Mouse (Mus musculus): Measurements from ENCODE around the gene Elf5.

The Elf5 gene

DNA sequence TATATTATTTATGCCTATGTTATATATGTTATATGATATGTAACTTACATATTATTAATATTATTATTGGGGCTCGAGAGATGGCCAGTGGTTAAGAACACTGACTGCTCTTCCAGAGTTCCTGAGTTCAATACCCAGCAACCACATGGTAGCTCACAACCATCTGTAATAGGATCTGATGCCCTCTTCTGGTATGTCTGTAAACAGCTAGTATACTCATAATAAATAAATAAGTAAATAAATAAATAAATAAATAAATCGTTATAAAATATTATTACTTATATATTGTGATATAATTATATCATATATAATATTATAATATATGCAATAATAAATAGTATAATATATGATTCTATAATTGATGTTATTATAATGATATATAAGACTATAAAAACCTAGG, 64.7 kb downstream of the Elf5 start:
- no peak for DNase-seq (ENCODE audit: low spot score in 2 of 2)

DNA sequence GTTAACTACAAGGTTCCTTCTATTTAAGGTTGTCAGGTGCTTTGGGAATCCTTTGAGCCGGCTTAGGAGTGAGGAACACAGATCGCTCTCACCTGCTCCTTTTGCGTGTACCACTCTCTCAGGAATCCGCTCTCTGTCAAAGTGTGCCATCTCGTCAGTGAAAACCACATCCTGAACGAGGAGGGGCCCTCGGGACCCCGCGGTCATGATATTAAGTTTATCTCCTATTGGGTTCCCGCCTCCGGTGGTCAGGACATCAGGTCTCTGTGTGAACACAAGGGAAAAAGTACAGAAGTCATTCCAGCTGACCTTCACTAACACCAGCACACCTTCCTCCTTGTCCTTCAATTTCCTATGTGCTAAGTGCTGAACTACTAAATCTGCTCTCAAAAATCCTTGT, 65.2 kb downstream of the Elf5 start:
- DNase-seq (ENCODE audit: low spot score in 2 of 2), result no peak

DNA sequence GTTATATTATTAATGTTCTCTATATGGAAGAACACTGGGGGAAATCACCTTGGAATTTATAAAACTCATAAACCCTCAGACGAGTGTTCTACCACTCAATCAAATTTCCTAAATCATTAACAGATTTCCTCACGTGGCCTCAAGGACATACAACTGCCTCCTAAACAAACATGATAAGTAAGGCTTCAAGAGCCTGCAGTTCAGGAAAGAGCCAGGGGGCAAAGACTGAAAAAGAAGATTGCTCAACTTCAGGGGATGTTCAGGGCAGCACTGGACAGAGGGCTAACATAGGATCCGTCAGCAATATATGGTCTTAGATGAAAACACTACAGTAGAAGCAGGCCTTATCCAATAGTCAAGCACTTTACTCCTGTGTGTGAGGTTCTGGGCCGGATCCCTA, 66.0 kb downstream of the Elf5 start:
- no peak for DNase-seq (ENCODE audit: low spot score in 2 of 2)

DNA sequence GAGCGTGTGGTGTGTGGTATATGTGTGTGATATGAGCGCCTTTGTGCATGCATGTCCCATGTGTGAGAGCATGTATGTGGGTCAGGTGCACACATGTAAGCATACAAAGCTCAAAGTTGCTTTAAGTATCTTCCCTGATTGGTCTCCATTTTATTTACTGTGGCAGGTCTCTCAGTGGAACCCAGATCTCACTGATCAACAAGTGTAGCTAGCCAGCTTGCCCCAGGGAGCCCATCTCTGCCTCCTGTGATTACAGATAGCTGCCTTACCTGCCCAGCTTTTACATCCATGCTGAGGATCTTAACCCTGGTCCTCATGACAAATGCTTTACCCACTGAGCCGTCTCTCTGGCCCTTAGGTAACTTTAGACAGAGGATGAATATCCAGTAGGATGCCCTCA, 66.8 kb downstream of the Elf5 start:
- DNase-seq (ENCODE audit: low spot score in 2 of 2), result no peak

DNA sequence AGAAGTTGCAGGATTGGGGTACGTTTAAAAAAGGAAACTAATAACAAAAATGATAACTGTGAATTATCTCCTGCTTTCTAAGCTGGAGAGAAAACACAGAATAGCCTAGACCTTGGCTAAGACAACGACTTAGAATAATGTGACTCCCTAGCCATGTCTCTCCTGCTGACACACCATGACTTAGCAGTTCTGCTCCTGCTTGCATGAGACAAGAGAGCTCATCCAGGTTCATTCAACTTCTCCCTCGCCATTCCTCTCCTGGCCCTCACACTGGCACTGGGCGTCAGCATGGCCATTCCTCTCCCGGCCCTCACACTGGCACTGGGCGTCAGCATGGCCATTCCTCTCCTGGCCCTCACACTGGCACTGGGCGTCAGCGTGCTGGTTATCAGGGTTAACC, 68.8 kb downstream of the Elf5 start:
- DNase-seq (ENCODE audit: low spot score in 2 of 2), result no peak

DNA sequence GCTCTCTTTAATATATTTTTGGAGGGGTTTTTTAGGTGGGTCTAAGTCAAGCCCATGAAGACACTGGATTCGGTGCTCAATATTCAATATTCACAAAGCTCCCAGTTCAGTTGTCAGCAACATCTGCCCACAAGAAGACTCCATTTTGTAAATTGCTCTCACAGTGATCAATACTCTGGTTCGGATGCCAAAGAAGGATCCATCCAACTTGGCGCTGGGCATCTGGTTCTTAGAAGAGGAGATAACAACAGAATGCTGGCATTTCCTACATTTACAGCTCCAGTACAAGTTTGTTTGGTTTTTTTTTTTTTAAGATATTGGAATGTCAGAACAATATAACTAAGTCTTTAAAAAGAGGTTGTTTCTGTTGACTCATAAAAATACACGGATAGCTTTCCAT, 69.4 kb downstream of the Elf5 start:
- no peak for DNase-seq (ENCODE audit: low spot score in 2 of 2)

DNA sequence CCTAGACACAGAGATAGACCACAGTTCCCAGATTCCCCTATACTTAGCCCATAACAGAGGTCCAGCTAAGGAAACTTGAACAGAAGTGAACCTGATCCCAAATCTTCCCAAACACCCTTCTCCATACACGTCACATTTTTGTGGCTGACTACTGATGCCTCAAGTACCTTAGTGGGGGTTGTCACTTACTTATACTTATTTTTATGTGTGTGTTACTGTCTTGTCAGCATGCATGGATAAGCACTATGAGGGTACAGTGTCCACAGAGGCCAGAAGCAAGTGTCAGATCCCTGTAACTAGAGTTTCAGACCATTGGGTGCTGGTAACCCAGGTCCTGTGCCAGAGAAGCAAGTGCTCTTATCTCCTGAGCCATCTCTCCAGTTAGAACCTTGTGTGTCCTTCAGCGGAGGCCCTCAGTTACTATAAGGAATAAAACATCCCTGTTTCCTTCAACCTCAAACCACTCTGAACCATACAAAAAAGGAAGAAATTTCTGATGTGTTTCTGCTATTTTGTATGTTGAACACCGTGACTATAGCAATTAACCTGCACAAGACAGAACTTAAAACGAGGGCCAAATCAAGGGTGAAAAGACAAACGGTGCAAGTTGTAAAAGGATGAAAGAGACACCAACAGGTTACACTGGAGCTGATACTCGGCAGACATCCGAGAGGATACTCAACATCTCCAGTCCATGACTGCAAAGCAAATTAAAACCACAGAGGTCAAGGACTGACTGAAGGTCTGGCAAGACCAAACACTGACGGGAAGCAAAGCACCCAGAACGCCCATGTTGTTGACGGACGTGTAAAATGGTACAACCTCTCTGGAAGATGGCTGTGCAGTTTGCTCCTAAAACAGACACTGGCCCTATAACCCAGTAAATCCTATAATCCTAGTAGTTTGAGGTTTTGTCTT, 70.1 kb downstream of the Elf5 start:
- no peak for DNase-seq (ENCODE audit: low spot score in 2 of 2)

DNA sequence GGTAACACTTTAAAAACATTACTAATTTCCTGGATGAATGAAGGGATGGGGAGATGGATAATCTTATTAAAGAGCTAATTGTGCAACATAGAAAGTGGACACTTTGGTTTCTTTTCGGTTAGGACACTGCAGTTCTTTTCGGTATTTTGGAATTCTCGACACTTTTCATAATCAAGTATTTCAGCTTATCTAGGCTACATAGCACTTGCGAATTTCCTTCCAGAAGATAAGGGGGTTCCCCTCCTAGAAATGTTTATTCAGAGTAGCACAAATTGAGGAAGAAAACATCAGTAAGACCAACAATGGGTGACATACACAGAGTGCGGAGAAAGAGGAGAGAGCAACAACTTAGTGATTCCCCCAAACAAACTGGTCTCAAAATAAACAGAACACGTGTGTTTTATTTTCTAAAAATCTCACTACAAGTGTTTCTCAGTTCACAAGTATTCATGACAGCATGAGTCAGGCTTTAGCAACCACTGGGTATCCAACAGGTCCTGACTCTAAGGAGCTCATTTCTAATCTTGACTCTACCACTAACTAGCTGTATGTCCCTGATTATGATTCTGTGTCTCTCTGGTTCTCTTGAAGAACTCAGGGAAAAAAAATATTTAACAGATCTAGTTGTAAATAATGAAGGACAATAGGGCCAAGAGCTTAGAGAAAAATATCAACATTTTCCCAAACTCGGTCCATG, 71.9 kb downstream of the Elf5 start:
- no peak for DNase-seq (ENCODE audit: low spot score in 2 of 2)

DNA sequence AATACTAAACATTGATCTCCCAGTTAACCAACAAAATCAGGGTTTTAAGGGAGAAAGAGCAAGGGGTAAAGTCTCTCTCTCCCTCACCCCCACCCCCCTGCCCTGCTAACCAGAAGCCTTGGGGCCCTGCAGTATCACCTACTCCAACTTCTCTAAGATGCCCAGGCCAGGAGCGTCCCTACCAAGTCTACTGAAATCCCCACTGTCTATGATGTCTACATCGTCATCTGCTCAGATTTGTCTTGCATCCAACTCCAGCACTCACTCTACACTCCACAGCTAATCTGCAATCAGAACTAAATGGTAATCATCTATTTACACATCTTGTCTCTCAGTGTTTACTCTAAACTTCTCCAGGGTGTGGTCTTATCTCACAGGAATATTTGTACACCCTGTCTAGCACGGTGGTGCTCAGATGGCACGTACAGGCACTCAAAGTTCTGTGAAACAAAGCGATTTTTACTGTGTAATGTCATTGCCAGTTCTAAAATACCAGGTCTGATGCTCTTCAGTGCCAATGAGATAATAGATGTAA, 72.6 kb downstream of the Elf5 start:
- no peak for DNase-seq (ENCODE audit: low spot score in 2 of 2)

DNA sequence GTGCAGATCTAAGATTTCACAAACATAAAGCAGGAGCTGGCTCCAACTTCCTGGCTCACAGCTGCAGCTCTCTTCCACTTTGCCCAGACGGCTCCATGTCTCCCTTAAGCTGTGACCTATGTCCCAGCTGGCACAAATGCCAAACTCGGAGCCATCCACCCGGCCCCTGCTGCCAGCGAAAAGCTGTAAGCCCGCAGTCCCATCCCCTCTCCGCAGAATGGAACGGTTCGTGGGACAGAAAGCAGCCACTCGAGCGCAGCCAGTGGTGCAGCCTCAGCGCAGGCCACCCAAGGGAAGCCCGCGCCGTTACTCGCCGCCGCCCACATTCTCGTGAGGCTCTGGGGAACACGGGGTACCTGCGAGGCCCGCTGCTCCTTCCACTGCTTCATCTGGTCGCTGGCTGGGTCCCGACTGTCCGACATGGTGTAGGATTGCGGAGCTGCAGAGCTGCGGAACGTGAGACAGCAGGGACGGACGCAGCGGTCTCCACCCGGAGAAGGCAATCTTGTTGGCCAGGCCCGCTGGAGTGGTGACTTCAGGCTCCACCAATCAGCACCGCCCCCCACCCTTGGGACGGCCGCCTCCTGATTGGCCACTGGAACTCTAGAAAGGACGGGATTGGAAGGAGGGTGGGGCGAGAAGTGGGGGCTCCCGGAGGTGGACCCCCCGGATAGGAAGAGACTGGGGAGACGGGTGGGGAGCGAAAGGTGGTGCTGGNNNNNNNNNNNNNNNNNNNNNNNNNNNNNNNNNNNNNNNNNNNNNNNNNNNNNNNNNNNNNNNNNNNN, 73.3 kb downstream of the Elf5 start, which contains the start of gene Cat:
TSS of gene Cat (minus strand) at position 544 of the 785 bp plus-strand sequence.
- DNase-seq (ENCODE audit: low spot score in 2 of 2), result peak; percentile 95 to 98

DNA sequence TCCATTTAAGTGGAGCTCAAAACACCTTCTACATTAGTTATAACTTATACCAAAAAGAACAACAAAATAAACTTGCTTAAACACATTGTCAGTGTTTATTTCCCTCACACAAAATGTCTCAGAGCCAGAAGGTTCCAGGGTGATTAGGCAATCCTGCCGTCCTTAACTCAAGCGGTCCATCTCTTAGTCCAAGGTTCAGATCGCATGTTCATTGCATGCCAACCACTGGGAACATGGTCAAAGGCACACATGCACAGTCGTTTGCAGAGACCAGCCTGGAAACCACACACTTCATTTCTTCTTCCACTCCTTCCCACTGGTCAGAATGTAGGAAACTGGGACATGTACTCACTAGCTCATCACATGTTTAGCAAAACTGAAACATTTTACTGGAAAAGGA, 81.0 kb downstream of the Elf5 start:
- DNase-seq (ENCODE audit: low spot score in 2 of 2), result no peak

DNA sequence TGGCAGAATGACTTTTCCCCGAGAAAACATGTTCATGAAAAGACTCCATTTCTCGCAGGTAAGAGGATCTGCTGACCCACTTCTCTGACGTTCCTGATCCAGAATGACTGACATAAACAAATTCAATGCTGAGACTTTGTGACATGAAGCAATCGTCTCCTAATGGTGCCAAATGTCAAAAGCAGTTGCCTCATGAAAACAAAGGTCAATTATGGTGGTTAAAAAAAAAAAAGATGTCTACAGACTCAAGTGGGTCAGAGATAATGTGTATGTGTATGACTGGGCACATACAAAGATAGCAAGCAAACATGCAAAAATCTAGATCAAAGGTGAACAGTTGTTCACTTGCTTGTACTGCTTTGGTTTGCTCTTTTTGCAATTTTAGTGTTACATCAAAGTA, 82.3 kb downstream of the Elf5 start:
- no peak for DNase-seq (ENCODE audit: low spot score in 2 of 2)

DNA sequence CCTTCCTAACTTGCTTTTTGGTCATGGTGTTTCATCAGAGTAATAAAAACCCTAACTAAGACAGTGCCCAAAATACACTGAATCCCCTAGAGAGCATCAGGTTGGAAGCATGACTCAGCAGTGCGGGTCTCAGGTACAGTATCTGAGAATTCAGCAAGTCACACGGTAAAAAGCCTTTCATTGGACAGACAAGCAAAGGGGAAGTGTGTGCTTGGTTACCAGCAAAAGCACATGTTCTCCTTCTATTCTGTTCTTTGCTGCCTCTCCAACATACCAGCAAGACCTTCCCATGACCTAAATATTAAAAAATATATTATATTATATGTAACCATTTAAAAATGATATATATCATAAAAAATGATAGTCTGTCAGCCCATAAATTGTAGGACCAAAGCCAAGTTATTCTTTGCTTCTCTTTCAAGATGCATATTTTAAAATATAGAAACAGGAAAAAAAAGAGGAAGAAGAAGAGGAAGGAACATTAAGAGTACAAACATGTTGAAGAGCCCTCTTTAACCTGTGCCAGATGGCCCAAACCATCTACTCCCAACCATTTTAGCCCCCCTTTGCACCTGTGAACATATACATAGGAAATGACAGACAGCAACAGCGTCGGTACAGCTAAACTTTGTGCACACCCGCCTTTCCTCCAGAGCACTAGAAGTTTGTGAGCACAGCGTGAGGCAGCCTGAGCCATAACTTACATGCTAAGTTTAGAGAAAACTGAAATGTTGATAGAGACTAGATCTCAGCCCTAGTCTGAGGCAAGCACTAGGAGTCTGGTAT, 84.3 kb downstream of the Elf5 start:
- no peak for DNase-seq (ENCODE audit: low spot score in 2 of 2)
